ENCODE assay signal across 12 mouse cellular contexts in genomic region chr7:133487887-133488630, GRCm38 (mm10).
A peak's percentile ranks its signal among the peaks of the same experiment; 100 is the strongest.
DNase-seq lines count a peak whose midpoint lies in the region; ATAC-seq and TF ChIP-seq lines count a peak whose summit lies in the region.
"Had no signal": no experiment of that assay in that cellular context is flagged by ENCODE, and none has a peak within 500 bp of the region (broad histone marks: within the 10 kb centered on the region; RNA-seq: fewer than 3 reads in every experiment).

No protein-coding gene starts in this region.

- H3K36me3 ChIP-seq in hindbrain, embryonic 10.5 days, result no peaks in the 10 kb centered on the region
- no peaks in the 10 kb centered on the region for H3K36me3 ChIP-seq in hindbrain, embryonic 16.5 days (ENCODE audit: control insufficient read depth, insufficient read depth, low read length)
- no peaks in the 10 kb centered on the region for H3K36me3 ChIP-seq in CH12.LX (replicated peaks in 1 of 2; ENCODE audit: control insufficient read depth in 1 of 2, insufficient read depth in 1 of 2, low read length in 1 of 2)
- H3K36me3 ChIP-seq in limb, embryonic 12.5 days, result no peaks in the 10 kb centered on the region
- H3K36me3 ChIP-seq: forebrain, embryonic 10.5 days had no signal

- no peak overlapping the region for H3K4me3 ChIP-seq in hindbrain, embryonic 10.5 days
- H3K4me3 ChIP-seq in hindbrain, embryonic 16.5 days (ENCODE audit: low read length), result no peak overlapping the region
- H3K4me3 ChIP-seq in CH12.LX (replicated peaks in 1 of 3; ENCODE audit: low read depth in 2 of 3, low read length in 2 of 3, poor library complexity in 1 of 3), result no peak overlapping the region
- no peak overlapping the region for H3K4me3 ChIP-seq in limb, embryonic 12.5 days (replicated peaks)
- H3K4me3 ChIP-seq: forebrain, embryonic 10.5 days had no signal

- 53% methylated on average over 7 of the region's 7 CpGs for WGBS in hindbrain, embryonic 10.5 days
- WGBS in hindbrain, embryonic 16.5 days, result 54% methylated on average over 7 of the region's 7 CpGs
- WGBS in limb, embryonic 12.5 days, result 54% methylated on average over 7 of the region's 7 CpGs

- dilution Hi-C loops in CH12.LX (cut with MboI; ENCODE audit: extremely low pct_ligation_motif_present, extremely low pct_unique_long_range_greater_than_20kb, low sequenced_read_pairs), result no loop called here

- TF ChIP-seq EP300 in CH12.LX (IDR thresholded peaks at IDR 0.05; ENCODE audit: low read length), result no peak

- H3K9ac ChIP-seq in hindbrain, embryonic 16.5 days (ENCODE audit: low read depth, low read length), result no peak overlapping the region
- no peak overlapping the region for H3K9ac ChIP-seq in CH12.LX (ENCODE audit: insufficient read depth, low read depth)
- no peak overlapping the region; the same call in 1 of the 2 replicates for H3K9ac ChIP-seq in limb, embryonic 12.5 days (replicated peaks)

- no peak overlapping the region for H3K27ac ChIP-seq in hindbrain, embryonic 10.5 days
- H3K27ac ChIP-seq in hindbrain, embryonic 16.5 days (ENCODE audit: low read depth, low read length), result no peak overlapping the region
- H3K27ac ChIP-seq in CH12.LX (ENCODE audit: insufficient read depth, low read depth), result no peak overlapping the region
- peak overlapping the region; percentile 50; the same call in 1 of the 2 replicates for H3K27ac ChIP-seq in limb, embryonic 12.5 days
- H3K27ac ChIP-seq: forebrain, embryonic 10.5 days had no signal

- H3K4me1 ChIP-seq in hindbrain, embryonic 10.5 days (replicated peaks), result peaks cover 8% of the 10 kb centered on the region
- H3K4me1 ChIP-seq in hindbrain, embryonic 16.5 days (ENCODE audit: control insufficient read depth, insufficient read depth, low read depth, low read length), result no peaks in the 10 kb centered on the region
- peaks cover 15 to 30% of the 10 kb centered on the region in 2 experiments for H3K4me1 ChIP-seq in CH12.LX (ENCODE audit: control insufficient read depth in 1 of 2, insufficient read depth in 2 of 2)
- H3K4me1 ChIP-seq in limb, embryonic 12.5 days (replicated peaks), result peaks cover 25% of the 10 kb centered on the region

- in situ Hi-C loops in CH12.LX (cut with MboI; ENCODE audit: low pct_ligation_motif_present, low pct_unique_long_range_greater_than_20kb, low sequenced_read_pairs), result no loop called here

- no peaks in the 10 kb centered on the region for H3K9me3 ChIP-seq in hindbrain, embryonic 10.5 days
- H3K9me3 ChIP-seq in hindbrain, embryonic 16.5 days (ENCODE audit: control insufficient read depth, low read length), result no peaks in the 10 kb centered on the region
- H3K9me3 ChIP-seq in CH12.LX (replicated peaks; ENCODE audit: low read length), result no peaks in the 10 kb centered on the region
- no peaks in the 10 kb centered on the region for H3K9me3 ChIP-seq in limb, embryonic 12.5 days
- H3K9me3 ChIP-seq: forebrain, embryonic 10.5 days had no signal

- no peak for TF ChIP-seq RAD21 in CH12.LX (IDR thresholded peaks at IDR 0.05; ENCODE audit: low read depth, low read length)

- TF ChIP-seq POLR2A in CH12.LX (IDR thresholded peaks at IDR 0.05; ENCODE audit: low read depth, low read length), result no peak

- DNase-seq in hindbrain, embryonic 10.5 days (ENCODE audit: low spot score), result peak; percentile 46
- peak; percentile 53 for DNase-seq in CH12.LX (ENCODE audit: extremely low read depth)
- DNase-seq in brain, adult 2 months (ENCODE audit: low read depth, low spot score), result peak; percentile 6
- no peak for DNase-seq in thymus, adult 18-20 months
- DNase-seq in left cerebral cortex, adult 18-20 months (ENCODE audit: low spot score in 2 of 2), result no peak
- DNase-seq: cerebellum, adult 9-11 months; gastrocnemius, postnatal 36 days; heart, postnatal 36 days had no signal

- no peak overlapping the region for H3K4me2 ChIP-seq in hindbrain, embryonic 16.5 days (ENCODE audit: low read length)
- H3K4me2 ChIP-seq in CH12.LX (ENCODE audit: insufficient read depth, low read depth, poor library complexity, severe bottlenecking), result peak overlapping the region; percentile 68
- H3K4me2 ChIP-seq in limb, embryonic 12.5 days, result no peak overlapping the region

- ATAC-seq in hindbrain, embryonic 16.5 days, result no peak
- no peak for ATAC-seq in limb, embryonic 12.5 days (ENCODE audit: insufficient number of reproducible peaks, insufficient read depth, low FRiP score, low TSS enrichment, low read depth)
- ATAC-seq in CD4-positive, CD25-positive, alpha-beta regulatory T cell, adult 4 months, result no peak

- H3K27me3 ChIP-seq in hindbrain, embryonic 10.5 days (ENCODE audit: insufficient read depth, poor library complexity, severe bottlenecking), result peaks cover 14% of the 10 kb centered on the region; the same call in 1 of the 2 replicates
- no peaks in the 10 kb centered on the region; the same call in 1 of the 2 replicates for H3K27me3 ChIP-seq in hindbrain, embryonic 16.5 days (replicated peaks; ENCODE audit: control insufficient read depth, insufficient read depth, low read length)
- H3K27me3 ChIP-seq in CH12.LX (replicated peaks), result peaks cover 47% of the 10 kb centered on the region
- peaks cover 3% of the 10 kb centered on the region; the same call in 1 of the 2 replicates for H3K27me3 ChIP-seq in limb, embryonic 12.5 days

- no peaks in the 10 kb centered on the region for H3K79me2 ChIP-seq in CH12.LX (replicated peaks; ENCODE audit: control insufficient read depth, extremely low read depth, insufficient read depth, poor library complexity, severe bottlenecking)

- no peak for TF ChIP-seq CTCF in CH12.LX (conservative IDR thresholded peaks at IDR 0.05 in 1 of 2, IDR thresholded peaks at IDR 0.05 in 1 of 2; ENCODE audit: low read depth in 2 of 2, low read length in 2 of 2)

TF ChIP-seq in CH12.LX, 34 proteins besides CTCF, POLR2A, EP300 and RAD21:
- no peak for TF ChIP-seq MAX (IDR thresholded peaks at IDR 0.05; ENCODE audit: low read length)
- no peak for TF ChIP-seq RCOR1 (conservative IDR thresholded peaks at IDR 0.05; ENCODE audit: low read depth, low read length)
- no peak for TF ChIP-seq MAZ (IDR thresholded peaks at IDR 0.05; ENCODE audit: low read depth, low read length)
- no peak for TF ChIP-seq MEF2A (IDR thresholded peaks at IDR 0.05; ENCODE audit: borderline replicate concordance, low read depth, low read length)
- no peak for TF ChIP-seq JUND (conservative IDR thresholded peaks at IDR 0.05; ENCODE audit: low read depth, low read length)
- TF ChIP-seq IRF4 (IDR thresholded peaks at IDR 0.05; ENCODE audit: low read depth, low read length), result no peak
- TF ChIP-seq ZKSCAN1 (IDR thresholded peaks at IDR 0.05; ENCODE audit: borderline replicate concordance, low read depth, low read length), result no peak
- no peak for TF ChIP-seq E2F4 (IDR thresholded peaks at IDR 0.05; ENCODE audit: insufficient replicate concordance, low read depth, low read length)
- TF ChIP-seq NELFE (IDR thresholded peaks at IDR 0.05; ENCODE audit: low read depth, low read length), result no peak
- TF ChIP-seq UBTF (IDR thresholded peaks at IDR 0.05; ENCODE audit: low read depth, low read length), result no peak
- no peak for TF ChIP-seq PAX5 (IDR thresholded peaks at IDR 0.05; ENCODE audit: low read length)
- TF ChIP-seq CHD1 (IDR thresholded peaks at IDR 0.05; ENCODE audit: low read depth, low read length), result no peak
- no peak for TF ChIP-seq TCF12 (IDR thresholded peaks at IDR 0.05; ENCODE audit: low read depth, low read length)
- no peak for TF ChIP-seq SMC3 (IDR thresholded peaks at IDR 0.05; ENCODE audit: low read depth, low read length)
- TF ChIP-seq ZMIZ1 (IDR thresholded peaks at IDR 0.05; ENCODE audit: low read depth, low read length), result no peak
- TF ChIP-seq KAT2A (IDR thresholded peaks at IDR 0.05; ENCODE audit: insufficient replicate concordance, low read length), result no peak
- TF ChIP-seq CHD2 (IDR thresholded peaks at IDR 0.05; ENCODE audit: low read length), result no peak
- no peak for TF ChIP-seq USF1 (IDR thresholded peaks at IDR 0.05; ENCODE audit: low read depth, low read length)
- no peak for TF ChIP-seq GABPA (IDR thresholded peaks at IDR 0.05; ENCODE audit: insufficient replicate concordance, low read depth, low read length)
- TF ChIP-seq SIN3A (IDR thresholded peaks at IDR 0.05; ENCODE audit: low read length), result no peak
TF ChIP-seq in CH12.LX: peak in this region for 0.

Comparison
In these comparisons a context has a peak if more than half of its experiments do, and no peak if none do; other contexts are left out.
1. DNase-seq: peak in hindbrain, embryonic 10.5 days (single experiment), CH12.LX (single experiment) and brain, adult 2 months (single experiment); none in thymus, adult 18-20 months (0 of 2) and left cerebral cortex, adult 18-20 months (0 of 2).